Mouse (Mus musculus): ENCODE measurements around the gene Anapc7. TPM values are rescaled to one million over a fixed set of nuclear protein-coding genes. Genes with fewer than 3 reads are reported as not detected.
"Not testable (repeated sequence)": the region's sequence is repeated elsewhere in the genome, so short reads cannot be mapped to it uniquely, and the experiment has no call there.

The Anapc7 gene
- polyA plus RNA-seq, 1 experiment = 17.8 TPM

DNA sequence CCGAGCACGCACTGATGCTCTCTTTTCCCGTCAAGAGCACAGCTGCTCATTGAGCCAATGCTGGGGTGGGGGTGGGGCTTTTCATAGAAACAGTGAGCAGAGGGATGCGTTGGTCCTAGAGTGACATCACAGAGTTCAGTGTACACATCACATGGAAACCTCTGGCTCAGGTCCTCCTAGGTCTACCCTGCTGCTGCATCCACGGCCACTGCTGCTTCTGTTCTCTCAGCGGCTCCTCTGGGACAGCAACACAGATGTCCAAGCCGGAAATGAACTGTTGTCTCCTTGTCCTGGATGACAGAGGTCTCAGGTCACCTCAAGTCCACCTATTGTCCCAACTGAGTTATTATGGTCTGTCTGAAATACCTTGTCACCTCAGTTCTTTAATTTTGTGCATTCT, 28.5 kb downstream of the Anapc7 start:
- TF ChIP-seq CTCF (IDR thresholded peaks at IDR 0.05; ENCODE audit: control insufficient read depth, insufficient read depth, low read length) (no peak), POLR2A (IDR thresholded peaks at IDR 0.05; ENCODE audit: borderline replicate concordance, control insufficient read depth, low read depth, low read length) (no peak)
- Histone ChIP-seq H3K4me1 (ENCODE audit: control insufficient read depth, insufficient read depth, low read length) (no peaks in the 10 kb centered on the region; the same call in 1 of the 2 replicates), H3K27ac (ENCODE audit: control insufficient read depth, insufficient read depth, low read depth, low read length, poor library complexity) (no peak overlapping the region), H3K4me3 (replicated peaks; ENCODE audit: control insufficient read depth, low read depth, low read length) (no peak overlapping the region)
- 86% methylated on average over 7 of the region's 7 CpGs for WGBS

- Histone ChIP-seq H3K27ac (ENCODE audit: control insufficient read depth, insufficient read depth, low read depth, low read length, poor library complexity) (no peak overlapping the region), H3K4me3 (replicated peaks; ENCODE audit: control insufficient read depth, low read depth, low read length) (no peak overlapping the region), H3K4me1 (ENCODE audit: control insufficient read depth, insufficient read depth, low read length) (no peaks in the 10 kb centered on the region; the same call in 1 of the 2 replicates)
- TF ChIP-seq POLR2A (IDR thresholded peaks at IDR 0.05; ENCODE audit: borderline replicate concordance, control insufficient read depth, low read depth, low read length) = no peak
- TF ChIP-seq CTCF (IDR thresholded peaks at IDR 0.05; ENCODE audit: control insufficient read depth, insufficient read depth, low read length) = no peak
- 76% methylated on average over 5 of the region's 5 CpGs for WGBS
These were observed 29.4 kb downstream of the Anapc7 start for GRCm38 (mm10) chr5:122450913-122451317.

- no peaks in the 10 kb centered on the region; the same call in 1 of the 2 replicates for H3K4me1 ChIP-seq (ENCODE audit: control insufficient read depth, insufficient read depth, low read length)
- H3K4me3 ChIP-seq (replicated peaks; ENCODE audit: control insufficient read depth, low read depth, low read length) = no peak overlapping the region
- WGBS = 86% methylated on average over 5 of the region's 5 CpGs
- TF ChIP-seq POLR2A (IDR thresholded peaks at IDR 0.05; ENCODE audit: borderline replicate concordance, control insufficient read depth, low read depth, low read length) = no peak
- TF ChIP-seq CTCF (IDR thresholded peaks at IDR 0.05; ENCODE audit: control insufficient read depth, insufficient read depth, low read length) = no peak
- H3K27ac ChIP-seq (ENCODE audit: control insufficient read depth, insufficient read depth, low read depth, low read length, poor library complexity) = no peak overlapping the region
These were observed 29.8 kb downstream of the Anapc7 start for GRCm38 (mm10) chr5:122451324-122451723.

- no peak for TF ChIP-seq POLR2A (IDR thresholded peaks at IDR 0.05; ENCODE audit: borderline replicate concordance, control insufficient read depth, low read depth, low read length)
- no peak for TF ChIP-seq CTCF (IDR thresholded peaks at IDR 0.05; ENCODE audit: control insufficient read depth, insufficient read depth, low read length)
- no peak overlapping the region for H3K4me3 ChIP-seq (replicated peaks; ENCODE audit: control insufficient read depth, low read depth, low read length)
- H3K27ac ChIP-seq (ENCODE audit: control insufficient read depth, insufficient read depth, low read depth, low read length, poor library complexity) = no peak overlapping the region
- 84% methylated on average over 7 of the region's 7 CpGs for WGBS
- H3K4me1 ChIP-seq (ENCODE audit: control insufficient read depth, insufficient read depth, low read length) = no peaks in the 10 kb centered on the region; the same call in 1 of the 2 replicates
These were observed 30.7 kb downstream of the Anapc7 start for GRCm38 (mm10) chr5:122452194-122452593.

GRCm38 (mm10) chr5:122453188-122453587, 31.7 kb downstream of the Anapc7 start:
- no peak overlapping the region for H3K4me3 ChIP-seq (replicated peaks; ENCODE audit: control insufficient read depth, low read depth, low read length)
- WGBS = 89% methylated on average over 6 of the region's 6 CpGs
- no peaks in the 10 kb centered on the region; the same call in 1 of the 2 replicates for H3K4me1 ChIP-seq (ENCODE audit: control insufficient read depth, insufficient read depth, low read length)

DNA sequence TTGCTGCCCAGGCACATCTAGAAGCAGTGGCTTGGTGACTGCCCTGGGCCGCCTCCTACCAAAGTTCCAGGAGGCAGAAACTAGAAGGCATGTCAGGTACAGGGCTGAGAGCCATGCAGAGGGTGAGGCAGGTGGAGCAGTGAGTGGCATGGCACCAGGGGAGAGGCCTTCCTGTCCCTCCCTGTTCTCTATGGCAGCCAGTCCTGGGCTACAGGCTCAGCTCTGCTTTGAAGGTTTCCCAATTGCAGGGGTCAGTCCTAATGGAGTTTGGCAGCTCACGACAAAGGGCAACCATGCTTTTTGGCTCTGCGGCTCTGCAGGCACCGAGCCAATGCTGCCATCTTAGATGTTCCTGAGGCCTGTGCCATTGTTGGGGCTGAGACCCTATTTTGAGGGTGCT, 32.9 kb downstream of the Anapc7 start:
- H3K27ac ChIP-seq (ENCODE audit: control insufficient read depth, insufficient read depth, low read depth, low read length, poor library complexity) = peak overlapping the region; percentile 64
- no peak for TF ChIP-seq POLR2A (IDR thresholded peaks at IDR 0.05; ENCODE audit: borderline replicate concordance, control insufficient read depth, low read depth, low read length)
- no peak for TF ChIP-seq CTCF (IDR thresholded peaks at IDR 0.05; ENCODE audit: control insufficient read depth, insufficient read depth, low read length)
- peak overlapping the region; percentile 12 for H3K4me3 ChIP-seq (replicated peaks; ENCODE audit: control insufficient read depth, low read depth, low read length)
- 91% methylated on average over 4 of the region's 4 CpGs for WGBS
- H3K4me1 ChIP-seq (ENCODE audit: control insufficient read depth, insufficient read depth, low read length) = no peaks in the 10 kb centered on the region; the same call in 1 of the 2 replicates

More at GRCm38 (mm10) chr5:122453188-122453587, 31.7 kb downstream of the Anapc7 start:
- TF ChIP-seq CTCF (IDR thresholded peaks at IDR 0.05; ENCODE audit: control insufficient read depth, insufficient read depth, low read length) (no peak), POLR2A (IDR thresholded peaks at IDR 0.05; ENCODE audit: borderline replicate concordance, control insufficient read depth, low read depth, low read length) (no peak)
- no peak overlapping the region for H3K27ac ChIP-seq (ENCODE audit: control insufficient read depth, insufficient read depth, low read depth, low read length, poor library complexity)

- H3K4me1 ChIP-seq (ENCODE audit: control insufficient read depth, insufficient read depth, low read length) = no peaks in the 10 kb centered on the region; the same call in 1 of the 2 replicates
- 95% methylated on average over 3 of the region's 3 CpGs for WGBS
- H3K4me3 ChIP-seq (replicated peaks; ENCODE audit: control insufficient read depth, low read depth, low read length) = no peak overlapping the region
- TF ChIP-seq CTCF (IDR thresholded peaks at IDR 0.05; ENCODE audit: control insufficient read depth, insufficient read depth, low read length) (no peak), POLR2A (IDR thresholded peaks at IDR 0.05; ENCODE audit: borderline replicate concordance, control insufficient read depth, low read depth, low read length) (no peak)
- peak overlapping the region; percentile 64; the same call in 1 of the 2 replicates for H3K27ac ChIP-seq (ENCODE audit: control insufficient read depth, insufficient read depth, low read depth, low read length, poor library complexity)
These were observed 33.4 kb downstream of the Anapc7 start for GRCm38 (mm10) chr5:122454883-122455282.

DNA sequence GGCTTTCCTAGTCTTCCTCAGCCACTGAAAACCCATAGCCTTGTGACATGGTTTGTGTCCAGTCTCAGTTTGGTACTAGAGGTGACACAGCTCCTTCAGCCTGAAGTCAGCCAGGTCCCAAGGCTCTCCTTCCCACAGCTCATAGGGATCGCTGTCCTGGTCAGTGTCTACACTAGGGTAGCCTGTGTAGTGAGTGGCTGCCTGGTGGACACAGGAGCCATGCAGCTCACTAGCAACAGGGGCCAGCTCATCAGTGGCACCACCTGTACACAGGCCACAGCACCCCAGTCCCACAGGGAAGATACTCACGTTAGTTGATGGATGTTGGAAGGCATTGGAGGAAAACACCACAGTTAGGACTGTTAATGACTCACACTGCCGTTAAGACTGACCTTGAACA, 34.1 kb downstream of the Anapc7 start:
- no peaks in the 10 kb centered on the region; the same call in 1 of the 2 replicates for H3K4me1 ChIP-seq (ENCODE audit: control insufficient read depth, insufficient read depth, low read length)
- H3K27ac ChIP-seq (ENCODE audit: control insufficient read depth, insufficient read depth, low read depth, low read length, poor library complexity) = no peak overlapping the region
- 93% methylated on average over 3 of the region's 3 CpGs for WGBS
- no peak for TF ChIP-seq POLR2A (IDR thresholded peaks at IDR 0.05; ENCODE audit: borderline replicate concordance, control insufficient read depth, low read depth, low read length)
- no peak for TF ChIP-seq CTCF (IDR thresholded peaks at IDR 0.05; ENCODE audit: control insufficient read depth, insufficient read depth, low read length)
- H3K4me3 ChIP-seq (replicated peaks; ENCODE audit: control insufficient read depth, low read depth, low read length) = no peak overlapping the region

DNA sequence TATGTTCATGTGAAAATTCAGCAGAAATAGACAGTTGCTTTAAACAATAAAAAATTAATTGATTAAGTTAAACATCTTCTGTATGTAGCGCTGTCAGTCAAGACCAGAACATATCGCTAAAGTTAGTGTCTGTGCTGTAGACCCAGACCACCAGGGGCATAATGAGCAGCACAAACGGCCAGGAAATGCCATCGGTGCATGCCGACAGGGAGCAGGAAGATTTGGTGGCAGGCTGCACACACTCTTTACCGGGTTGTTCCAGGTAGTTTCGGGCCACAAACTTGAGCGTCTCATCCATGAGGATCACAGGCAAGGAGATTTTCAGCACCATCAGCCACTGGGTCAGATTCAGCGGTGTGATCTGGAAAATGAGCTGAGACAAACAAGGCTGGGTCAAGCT, 35.6 kb downstream of the Anapc7 start:
- 90% methylated on average over 9 of the region's 9 CpGs for WGBS
- H3K4me1 ChIP-seq (ENCODE audit: control insufficient read depth, insufficient read depth, low read length); H3K27ac ChIP-seq (ENCODE audit: control insufficient read depth, insufficient read depth, low read depth, low read length, poor library complexity); H3K4me3 ChIP-seq (replicated peaks; ENCODE audit: control insufficient read depth, low read depth, low read length): not testable (repeated sequence)

Data from bone marrow, adult 2 months (tissue).